Mouse (Mus musculus) ES-E14 (cell line): ENCODE measurements around the gene Mphosph10.

Experiments used
- CHD2 ChIP-seq: IDR thresholded peaks from 2 replicates; pipeline ENCODE4 v1.6.1; 2014; ENCODE audit warnings: mild to moderate bottlenecking, low read depth, low read length, inconsistent platforms
- HCFC1 ChIP-seq: IDR thresholded peaks from 2 replicates; pipeline ENCODE4 v1.6.1; 2012; ENCODE audit warnings: low read length, inconsistent platforms, borderline replicate concordance; ENCODE audit not compliant: insufficient read depth
- MAFK ChIP-seq: IDR thresholded peaks from 2 replicates; pipeline ENCODE4 v1.6.1; 2014; ENCODE audit warnings: mild to moderate bottlenecking, low read depth, low read length, inconsistent platforms; ENCODE audit not compliant: insufficient read depth
- ZC3H11A ChIP-seq: IDR thresholded peaks from 2 replicates; pipeline ENCODE4 v1.6.1; 2012; ENCODE audit warnings: low read depth, mild to moderate bottlenecking, inconsistent platforms, low read length, borderline replicate concordance
- ZNF384 ChIP-seq: IDR thresholded peaks from 2 replicates; pipeline ENCODE4 v1.6.1; 2012; ENCODE audit warnings: low read depth, low read length, inconsistent platforms

GRCm38 (mm10) chr7:64358666-64359065 is 33.4 kb downstream of the Mphosph10 start:
- TF ChIP-seq ZNF384 = no peak
- no peak for TF ChIP-seq HCFC1
- TF ChIP-seq CHD2 = no peak
- no peak for TF ChIP-seq ZC3H11A
- no peak for TF ChIP-seq MAFK
